Mouse (Mus musculus) C2C12 (cell line): ENCODE measurements around the gene Ifnl3. TPM values are rescaled to one million over a fixed set of nuclear protein-coding genes. Genes with fewer than 3 reads are reported as not detected.
"Not testable (repeated sequence)": the region's sequence is repeated elsewhere in the genome, so short reads cannot be mapped to it uniquely, and the experiment has no call there.

Experiments used
- H3K27me3 ChIP-seq: one replicate; pipeline ENCODE4 v1.6.1; 2011; ENCODE audit not compliant: control insufficient read depth, insufficient read depth, insufficient read length
- H3K36me3 ChIP-seq: one replicate; pipeline ENCODE4 v1.6.1; 2011; ENCODE audit not compliant: control insufficient read depth, insufficient read depth
- H3K4me3 ChIP-seq: one replicate; pipeline ENCODE4 v1.5.1; 2011; ENCODE audit warnings: mild to moderate bottlenecking, control low read depth; ENCODE audit not compliant: poor library complexity, insufficient read depth, severe bottlenecking
- H3K79me2 ChIP-seq: one replicate; pipeline ENCODE4 v1.6.1; 2011; ENCODE audit not compliant: control insufficient read depth, insufficient read depth
- H3K79me3 ChIP-seq: one replicate; pipeline ENCODE4 v1.6.1; 2011; ENCODE audit warnings: low read depth, control low read depth
- H3ac ChIP-seq: one replicate; pipeline ENCODE3; 2011; ENCODE audit warnings: low read depth; ENCODE audit not compliant: control insufficient read depth, insufficient read length
- CEBPB ChIP-seq: IDR thresholded peaks from one replicate; pipeline ENCODE4 v1.6.1; 2011; ENCODE audit warnings: low read depth, mild to moderate bottlenecking, control low read depth, moderate library complexity
- CTCF ChIP-seq: IDR thresholded peaks from one replicate; pipeline ENCODE4 v1.5.1; 2011; ENCODE audit not compliant: control insufficient read depth, insufficient read depth, insufficient read length
- FOSL1 ChIP-seq: IDR thresholded peaks from one replicate; pipeline ENCODE4 v1.8.0; 2011; ENCODE audit warnings: mild to moderate bottlenecking, low read length; ENCODE audit not compliant: poor library complexity, insufficient read depth, severe bottlenecking
- MAX ChIP-seq: IDR thresholded peaks from one replicate; pipeline ENCODE4 v1.6.1; 2011; ENCODE audit warnings: mild to moderate bottlenecking, control low read depth
- MYOD1 ChIP-seq: IDR thresholded peaks from one replicate; pipeline ENCODE4 v1.6.1; 2011; ENCODE audit warnings: low read depth; ENCODE audit not compliant: control insufficient read depth, insufficient read length
- MYOG ChIP-seq: IDR thresholded peaks from one replicate; pipeline ENCODE4 v1.6.1; 2011; ENCODE audit not compliant: control insufficient read depth, insufficient read length; ENCODE audit errors: extremely low read depth
- USF1 ChIP-seq: IDR thresholded peaks from one replicate; pipeline ENCODE4 v1.6.1; 2011; ENCODE audit warnings: low read depth, mild to moderate bottlenecking, control low read depth, moderate library complexity
- polyA plus RNA-seq: library from polyadenylated mRNA; unstranded; fragments of >200 nt; fragmentation: generic; extraction: Trizol; gene quantifications from one replicate; pipeline ENCODE4 v1.2.1, GENCODE M21; 2012; ENCODE audit warnings: missing spikeins

Gene Ifnl3
- polyA plus RNA-seq, 1 experiment: not detected

- no peak overlapping the region for H3ac ChIP-seq
- TF ChIP-seq MYOD1: no peak
- TF ChIP-seq MAX: no peak
- TF ChIP-seq CEBPB: no peak
- no peak for TF ChIP-seq FOSL1
- TF ChIP-seq CTCF: no peak
- no peak for TF ChIP-seq MYOG
- no peaks in the 10 kb centered on the region for H3K79me2 ChIP-seq
- no peak overlapping the region for H3K4me3 ChIP-seq
- no peaks in the 10 kb centered on the region for H3K36me3 ChIP-seq
- H3K79me3 ChIP-seq: no peaks in the 10 kb centered on the region
- peaks cover 20% of the 10 kb centered on the region for H3K27me3 ChIP-seq
These were observed 11.2 kb upstream of the Ifnl3 start for GRCm38 (mm10) chr7:28511441-28511840.

GRCm38 (mm10) chr7:28527922-28528719, 5.5 kb downstream of the Ifnl3 start:
- H3K4me3 ChIP-seq: no peak overlapping the region
- H3K27me3 ChIP-seq: peaks cover 10% of the 10 kb centered on the region
- H3K79me2 ChIP-seq: no peaks in the 10 kb centered on the region
- no peaks in the 10 kb centered on the region for H3K36me3 ChIP-seq
- TF ChIP-seq FOSL1: no peak
- peak; percentile 66 for TF ChIP-seq CTCF
- H3K79me3 ChIP-seq: no peaks in the 10 kb centered on the region
- no peak overlapping the region for H3ac ChIP-seq

- Histone ChIP-seq H3K79me3 (no peaks in the 10 kb centered on the region), H3ac (no peak overlapping the region), H3K79me2 (no peaks in the 10 kb centered on the region), H3K36me3 (no peaks in the 10 kb centered on the region), H3K4me3 (no peak overlapping the region), H3K27me3 (peaks cover 14% of the 10 kb centered on the region)
- TF ChIP-seq MYOG: no peak
- no peak for TF ChIP-seq MAX
- TF ChIP-seq CTCF: no peak
- TF ChIP-seq FOSL1: no peak
- TF ChIP-seq MYOD1: no peak
- no peak for TF ChIP-seq CEBPB
- no peak for TF ChIP-seq USF1
These were observed 9.4 kb downstream of the Ifnl3 start for GRCm38 (mm10) chr7:28532005-28532404.

- not testable (repeated sequence) for H3K79me3 ChIP-seq, H3K36me3 ChIP-seq, H3K79me2 ChIP-seq, H3ac ChIP-seq, H3K4me3 ChIP-seq, H3K27me3 ChIP-seq
These were observed 16.2 kb downstream of the Ifnl3 start for GRCm38 (mm10) chr7:28538886-28539285.

GRCm38 (mm10) chr7:28540526-28540925, 17.9 kb downstream of the Ifnl3 start, which contains the start of gene Sycn:
Gene Sycn (plus strand): TSS chr7:28540885.
- Histone ChIP-seq H3K27me3 (peaks cover 19% of the 10 kb centered on the region), H3K79me2 (no peaks in the 10 kb centered on the region), H3K36me3 (no peaks in the 10 kb centered on the region), H3K79me3 (no peaks in the 10 kb centered on the region), H3K4me3 (no peak within 1 kb of the TSS), H3ac (no peak within 1 kb of the TSS)
- TF ChIP-seq CTCF (no peak), MYOD1 (no peak), FOSL1 (no peak), USF1 (no peak), MAX (no peak), CEBPB (no peak), MYOG (no peak)

GRCm38 (mm10) chr7:28544051-28544601, 21.5 kb downstream of the Ifnl3 start:
- H3ac ChIP-seq: no peak overlapping the region
- no peak for TF ChIP-seq CTCF
- H3K36me3 ChIP-seq: no peaks in the 10 kb centered on the region
- peaks cover 37% of the 10 kb centered on the region for H3K27me3 ChIP-seq
- H3K79me2 ChIP-seq: no peaks in the 10 kb centered on the region
- no peaks in the 10 kb centered on the region for H3K79me3 ChIP-seq
- no peak overlapping the region for H3K4me3 ChIP-seq
